Mouse (Mus musculus) MEL (cell line): Measurements from ENCODE around the gene Sugp1. TPM values are rescaled to one million over a fixed set of nuclear protein-coding genes. Genes with fewer than 3 reads are reported as not detected.
"Not testable (repeated sequence)": the region's sequence is repeated elsewhere in the genome, so short reads cannot be mapped to it uniquely, and the experiment has no call there.

Source experiments
- DNase-seq: peaks from one replicate; pipeline ENCODE4 v3.0.0; 2011; ENCODE audit warnings: low read depth, low spot score
- H3K27ac ChIP-seq: 2 replicates; pipeline ENCODE4 v1.5.1; 2012; ENCODE audit warnings: low read depth, mild to moderate bottlenecking, control low read depth, low read length, moderate library complexity; ENCODE audit not compliant: control insufficient read depth
- H3K27me3 ChIP-seq, 2 experiments: fragments of 150-350 bp in 1 of 2; sonication (generic) in 1 of 2; 2 replicates each; pipeline ENCODE4 v1.6.1; 2012; ENCODE audit warnings: low read length in 2 of 2, mild to moderate bottlenecking in 2 of 2, improper control_type of control experiment in 1 of 2, moderate library complexity in 1 of 2; ENCODE audit not compliant: insufficient read depth in 2 of 2, control insufficient read depth in 1 of 2
- H3K36me3 ChIP-seq, 2 experiments: 2 replicates each; pipeline ENCODE4 v1.6.1; 2012 to 2014; ENCODE audit warnings: low read length in 2 of 2, improper control_type of control experiment in 1 of 2, inconsistent platforms in 1 of 2, mild to moderate bottlenecking in 1 of 2; ENCODE audit not compliant: insufficient read depth in 2 of 2, control insufficient read depth in 1 of 2
- H3K4me1 ChIP-seq, 2 experiments: fragments of 150-350 bp in 1 of 2; sonication (generic) in 1 of 2; 2 replicates each; pipeline ENCODE4 v1.6.1; 2012; ENCODE audit warnings: low read length in 2 of 2, improper control_type of control experiment in 1 of 2, mild to moderate bottlenecking in 1 of 2; ENCODE audit not compliant: insufficient read depth in 2 of 2, control insufficient read depth in 1 of 2
- H3K4me3 ChIP-seq, 2 experiments: fragments of 150-350 bp in 1 of 2; sonication (generic) in 1 of 2; 2 replicates each; pipeline ENCODE4 v1.5.1; 2012; ENCODE audit warnings: low read depth in 2 of 2, low read length in 2 of 2, mild to moderate bottlenecking in 2 of 2, moderate library complexity in 2 of 2, control low read depth in 1 of 2, improper control_type of control experiment in 1 of 2; ENCODE audit not compliant: control insufficient read depth in 1 of 2, insufficient read depth in 1 of 2
- H3K79me2 ChIP-seq: 2 replicates; pipeline ENCODE4 v1.6.1; 2012; ENCODE audit warnings: mild to moderate bottlenecking, low read length, moderate library complexity; ENCODE audit not compliant: control insufficient read depth, poor library complexity, insufficient read depth
- H3K9ac ChIP-seq: 2 replicates; pipeline ENCODE4 v1.6.1; 2012; ENCODE audit warnings: low read depth, mild to moderate bottlenecking, control low read depth, low read length, moderate library complexity; ENCODE audit not compliant: control insufficient read depth, poor library complexity, severe bottlenecking
- H3K9me3 ChIP-seq: fragments of 150-350 bp; sonication (generic); replicated peaks from 2 replicates; pipeline ENCODE4 v1.6.1; 2012; ENCODE audit warnings: mild to moderate bottlenecking, low read length, improper control_type of control experiment, moderate library complexity; ENCODE audit not compliant: insufficient read depth
- BHLHE40 ChIP-seq: IDR thresholded peaks from 2 replicates; pipeline ENCODE4 v1.6.1; 2012; ENCODE audit warnings: low read depth, mild to moderate bottlenecking, inconsistent platforms, low read length, improper control_type of control experiment, borderline replicate concordance
- CHD1 ChIP-seq: IDR thresholded peaks from 2 replicates; pipeline ENCODE4 v1.6.1; 2012; ENCODE audit warnings: low read depth, mild to moderate bottlenecking, inconsistent platforms, low read length, improper control_type of control experiment
- CTCF ChIP-seq, 3 experiments: IDR thresholded peaks in 2 of 3; conservative IDR thresholded peaks in 1 of 3; 2 replicates each; pipeline ENCODE4 v1.5.1; 2011 to 2012; ENCODE audit warnings: low read length in 3 of 3, low read depth in 2 of 3, mild to moderate bottlenecking in 2 of 3, improper control_type of control experiment in 1 of 3, inconsistent platforms in 1 of 3, mixed read lengths in 1 of 3, moderate library complexity in 1 of 3; ENCODE audit not compliant: control insufficient read depth in 1 of 3, insufficient read depth in 1 of 3, poor library complexity in 1 of 3, severe bottlenecking in 1 of 3
- GABPA ChIP-seq: IDR thresholded peaks from 2 replicates; pipeline ENCODE4 v1.6.1; 2012; ENCODE audit warnings: low read depth, mild to moderate bottlenecking, inconsistent platforms, low read length, improper control_type of control experiment, moderate library complexity
- MAZ ChIP-seq: IDR thresholded peaks from 2 replicates; pipeline ENCODE4 v1.6.1; 2012; ENCODE audit warnings: low read depth, mild to moderate bottlenecking, inconsistent platforms, low read length, improper control_type of control experiment
- MXI1 ChIP-seq: IDR thresholded peaks from 2 replicates; pipeline ENCODE4 v1.6.1; 2011; ENCODE audit warnings: mild to moderate bottlenecking, low read depth, low read length, improper control_type of control experiment
- MYB ChIP-seq: IDR thresholded peaks from 2 replicates; pipeline ENCODE4 v1.6.1; 2011; ENCODE audit warnings: mild to moderate bottlenecking, low read depth, low read length, improper control_type of control experiment
- NELFE ChIP-seq: IDR thresholded peaks from 2 replicates; pipeline ENCODE4 v1.6.1; 2011; ENCODE audit warnings: low read depth, low read length, improper control_type of control experiment
- NRF1 ChIP-seq: IDR thresholded peaks from 2 replicates; pipeline ENCODE4 v1.6.1; 2014; ENCODE audit warnings: low read depth, mild to moderate bottlenecking, inconsistent platforms, low read length, improper control_type of control experiment, moderate library complexity; ENCODE audit not compliant: poor library complexity, insufficient read depth, severe bottlenecking
- RAD21 ChIP-seq: IDR thresholded peaks from 2 replicates; pipeline ENCODE4 v1.6.1; 2011; ENCODE audit warnings: mild to moderate bottlenecking, low read depth, low read length, improper control_type of control experiment
- RCOR1 ChIP-seq: IDR thresholded peaks from 2 replicates; pipeline ENCODE4 v1.6.1; 2012; ENCODE audit warnings: low read depth, mild to moderate bottlenecking, inconsistent platforms, low read length, improper control_type of control experiment
- SIN3A ChIP-seq: IDR thresholded peaks from 2 replicates; pipeline ENCODE4 v1.6.1; 2012; ENCODE audit warnings: low read length, improper control_type of control experiment, inconsistent platforms
- SMC3 ChIP-seq: IDR thresholded peaks from 2 replicates; pipeline ENCODE4 v1.6.1; 2011; ENCODE audit warnings: low read depth, low read length, improper control_type of control experiment
- USF1 ChIP-seq: IDR thresholded peaks from 2 replicates; pipeline ENCODE4 v1.6.1; 2014; ENCODE audit warnings: low read depth, mild to moderate bottlenecking, inconsistent platforms, low read length, improper control_type of control experiment, moderate library complexity
- USF2 ChIP-seq, 2 experiments: IDR thresholded peaks; 2 replicates each; pipeline ENCODE4 v1.6.1; 2011 to 2012; ENCODE audit warnings: improper control_type of control experiment in 2 of 2, low read length in 2 of 2, borderline replicate concordance in 1 of 2, inconsistent platforms in 1 of 2, low read depth in 1 of 2, mild to moderate bottlenecking in 1 of 2; ENCODE audit not compliant: insufficient read depth in 1 of 2
- ZC3H11A ChIP-seq: IDR thresholded peaks from 2 replicates; pipeline ENCODE4 v1.6.1; 2012; ENCODE audit warnings: low read depth, mild to moderate bottlenecking, inconsistent platforms, low read length, improper control_type of control experiment
- ZMIZ1 ChIP-seq: IDR thresholded peaks from 2 replicates; pipeline ENCODE4 v1.6.1; 2012; ENCODE audit warnings: low read depth, mild to moderate bottlenecking, inconsistent platforms, low read length, improper control_type of control experiment, moderate library complexity
- ZNF384 ChIP-seq: IDR thresholded peaks from 2 replicates; pipeline ENCODE4 v1.6.1; 2012; ENCODE audit warnings: low read depth, mild to moderate bottlenecking, inconsistent platforms, low read length, improper control_type of control experiment
- polyA plus RNA-seq, 2 experiments: library from polyadenylated mRNA; stranded (reverse) in 1 of 2; unstranded in 1 of 2; fragments of >175 nt in 1 of 2; fragments of >200 nt in 1 of 2; gene quantifications; 2 replicates each; pipeline versions ENCODE4 v1.2.1 to v1.2.4; 2012; ENCODE audit warnings: low replicate concordance in 2 of 2, low read depth in 1 of 2; ENCODE audit not compliant: insufficient read length in 2 of 2, insufficient read depth in 1 of 2, missing spikeins in 1 of 2
- total RNA-seq: library from RNA; depleted of rRNA; stranded (reverse); fragments of 300-350 nt; gene quantifications from 2 replicates; pipeline ENCODE4 v1.2.3, GENCODE M21; 2012

Sugp1 gene
- total and polyA plus RNA-seq, 3 experiments = 29.9 to 45.5 TPM; not detected in 1

DNA sequence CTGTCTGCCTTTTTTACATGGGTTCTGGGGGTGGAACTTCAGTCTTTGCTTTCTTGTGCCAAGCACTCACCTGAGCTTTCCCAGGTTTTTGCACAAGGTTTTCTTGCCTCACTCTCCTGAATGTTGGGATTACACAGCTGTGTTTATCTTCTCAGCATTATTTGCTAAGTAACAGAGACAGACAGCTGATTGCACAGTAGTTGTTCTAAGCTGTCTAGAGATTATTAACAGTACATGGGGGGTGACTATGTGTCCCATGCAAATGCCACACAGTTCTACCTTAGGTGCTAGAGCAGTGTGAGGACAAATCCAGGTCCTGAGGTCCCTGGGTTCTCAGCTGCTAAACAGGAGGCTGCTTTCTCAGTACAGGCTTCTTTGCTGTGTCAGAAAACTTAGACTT, 7.0 kb downstream of the Sugp1 start:
- Histone ChIP-seq H3K9me3 (no peaks in the 10 kb centered on the region), H3K27me3 (no peaks in the 10 kb centered on the region), H3K79me2 (peaks cover 13% of the 10 kb centered on the region), H3K9ac (no peak overlapping the region)
- TF ChIP-seq RCOR1 (no peak), SIN3A (no peak), MXI1 (no peak), NELFE (no peak), CHD1 (no peak), CTCF (IDR thresholded peaks at IDR 0.05 in 2 of 3, conservative IDR thresholded peaks at IDR 0.05 in 1 of 3; ENCODE audit: control insufficient read depth in 1 of 3, insufficient read depth in 1 of 3, low read depth in 2 of 3, low read length in 3 of 3, poor library complexity in 1 of 3, severe bottlenecking in 1 of 3) (no peak), MAZ (no peak)
- TF ChIP-seq, all 39 proteins: peak for 0
- Histone ChIP-seq H3K27ac (no peak overlapping the region), H3K4me1 (no peaks in the 10 kb centered on the region), H3K4me3 (no peak overlapping the region), H3K36me3 (peaks cover 0 to 13% of the 10 kb centered on the region in 2 experiments; a peak in 3 of 4 replicates)
- no peak for DNase-seq

DNA sequence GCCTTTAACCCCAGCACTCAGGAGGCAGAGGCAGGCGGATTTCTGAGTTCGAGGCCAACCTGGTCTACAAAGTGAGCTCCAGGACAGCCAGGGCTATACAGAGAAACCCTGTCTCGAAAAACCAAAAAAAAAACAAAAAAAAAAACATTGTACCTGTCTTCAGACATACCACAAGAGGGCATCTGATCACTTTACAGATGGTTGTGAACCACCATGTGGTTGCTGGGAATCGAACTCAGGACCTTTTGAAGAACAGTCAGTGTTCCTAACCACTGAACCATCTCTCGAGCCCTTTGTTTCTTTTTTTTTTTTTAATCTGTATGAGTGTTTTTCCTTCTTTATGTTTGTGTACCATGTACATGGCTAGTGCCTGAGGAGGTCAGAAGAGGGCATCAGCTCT, 7.8 kb downstream of the Sugp1 start:
- peak; percentile 16 for DNase-seq
- H3K36me3 ChIP-seq = peaks cover 0 to 15% of the 10 kb centered on the region in 2 experiments; a peak in 2 of 4 replicates
- H3K4me1 ChIP-seq, H3K27me3 ChIP-seq, H3K4me3 ChIP-seq, H3K9ac ChIP-seq, H3K9me3 ChIP-seq: not testable (repeated sequence)
- H3K79me2 ChIP-seq = peaks cover 11% of the 10 kb centered on the region; the same call in 1 of the 2 replicates
- 0 out of 2 replicates have a peak, but pooled peaks have one; percentile 23 for TF ChIP-seq SMC3
- peak in 1 of 3 experiments; percentile 34; a peak in 2 of 6 replicates for TF ChIP-seq CTCF (IDR thresholded peaks at IDR 0.05 in 2 of 3, conservative IDR thresholded peaks at IDR 0.05 in 1 of 3; ENCODE audit: control insufficient read depth in 1 of 3, insufficient read depth in 1 of 3, low read depth in 2 of 3, low read length in 3 of 3, poor library complexity in 1 of 3, severe bottlenecking in 1 of 3)
- TF ChIP-seq RAD21 = peak; percentile 11
- peak; percentile 82 for TF ChIP-seq ZNF384
- TF ChIP-seq, all 39 proteins: peak for 4; not testable (repeated sequence) for 35
- not testable (repeated sequence) for H3K27ac ChIP-seq

- no peak for TF ChIP-seq BHLHE40
- no peak for TF ChIP-seq CTCF (IDR thresholded peaks at IDR 0.05 in 2 of 3, conservative IDR thresholded peaks at IDR 0.05 in 1 of 3; ENCODE audit: control insufficient read depth in 1 of 3, insufficient read depth in 1 of 3, low read depth in 2 of 3, low read length in 3 of 3, poor library complexity in 1 of 3, severe bottlenecking in 1 of 3)
- no peak for TF ChIP-seq GABPA
- TF ChIP-seq NRF1 = no peak
- no peak for TF ChIP-seq USF2 (IDR thresholded peaks at IDR 0.05; ENCODE audit: borderline replicate concordance in 1 of 2, insufficient read depth in 1 of 2, low read depth in 1 of 2, low read length in 2 of 2)
- no peak for TF ChIP-seq MAZ
- TF ChIP-seq MYB = no peak
- TF ChIP-seq ZMIZ1 = no peak
- no peak for TF ChIP-seq RCOR1
- no peak for TF ChIP-seq USF1
- TF ChIP-seq CHD1 = no peak
- no peak for TF ChIP-seq ZC3H11A
- Histone ChIP-seq H3K4me3 (no peak overlapping the region), H3K9ac (no peak overlapping the region), H3K27me3 (no peaks in the 10 kb centered on the region), H3K9me3 (no peaks in the 10 kb centered on the region), H3K79me2 (no peaks in the 10 kb centered on the region), H3K4me1 (no peaks in the 10 kb centered on the region), H3K27ac (no peak overlapping the region), H3K36me3 (peaks cover 0 to 6% of the 10 kb centered on the region in 2 experiments; a peak in 1 of 4 replicates)
- DNase-seq = no peak
These were observed 15.1 kb downstream of the Sugp1 start for GRCm38 (mm10) chr8:70057721-70058120.
